Mouse (Mus musculus): Measurements from ENCODE around the gene Mydgf.

- TF ChIP-seq CTCF (IDR thresholded peaks at IDR 0.05; ENCODE audit: borderline replicate concordance, insufficient read depth, low read length) (no peak), POLR2A (IDR thresholded peaks at IDR 0.05; ENCODE audit: low read depth, low read length) (no peak)
Observed at GRCm38 (mm10) chr17:56219805-56220204, 36.1 kb upstream of the Mydgf start.

Measured in embryonic fibroblast, embryonic 13.5 days (primary cell).